Mouse (Mus musculus) thymus, adult 18-20 months (tissue): ENCODE measurements around the gene Fmnl3.
"Not testable (repeated sequence)": the region's sequence is repeated elsewhere in the genome, so short reads cannot be mapped to it uniquely, and the experiment has no call there.

Source experiments
- DNase-seq, 2 experiments: peaks; one replicate each; pipeline ENCODE4 v3.0.0; 2022; ENCODE audit warnings: mixed read lengths in 2 of 2

The Fmnl3 gene

DNA sequence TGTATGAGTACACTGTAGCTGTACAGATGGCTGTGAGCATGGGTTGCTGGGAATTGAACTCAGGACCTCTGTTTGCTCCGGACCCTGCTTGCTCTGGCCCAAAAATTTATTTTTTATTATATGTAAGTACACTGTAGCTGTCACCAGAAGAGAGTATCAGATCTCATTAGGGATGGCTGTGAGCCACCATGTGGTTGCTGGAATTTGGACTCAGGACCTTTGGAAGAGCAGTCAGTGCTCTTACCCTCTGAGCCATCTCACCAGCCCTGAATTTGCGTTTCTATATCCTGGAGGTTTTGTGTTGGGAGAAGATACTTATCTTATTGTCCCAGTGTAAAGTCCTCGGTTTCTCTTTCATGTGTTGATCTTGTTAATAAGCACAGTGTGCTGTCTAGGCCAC is 16.5 kb upstream of the Fmnl3 start:
- no peak for DNase-seq

DNA sequence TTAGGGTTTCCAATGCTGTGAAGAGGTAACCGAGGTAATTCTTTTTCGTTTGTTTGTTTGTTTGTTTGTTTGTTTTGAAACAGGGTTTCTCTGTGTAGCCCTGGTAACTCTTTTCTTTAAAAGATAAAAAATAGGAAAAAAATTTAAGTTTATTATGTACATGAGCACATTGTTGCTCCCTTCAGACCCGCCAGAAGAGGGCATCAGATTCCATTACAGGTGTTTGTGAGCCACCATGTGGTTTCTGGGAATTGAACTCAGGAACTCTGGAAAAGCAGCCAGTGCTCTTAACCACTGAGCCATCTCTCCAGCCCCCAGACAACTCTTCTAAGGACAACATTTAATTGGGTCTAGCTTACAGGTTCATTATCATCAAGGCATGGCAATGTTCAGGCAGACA is 15.8 kb upstream of the Fmnl3 start:
- not testable (repeated sequence) for DNase-seq

DNA sequence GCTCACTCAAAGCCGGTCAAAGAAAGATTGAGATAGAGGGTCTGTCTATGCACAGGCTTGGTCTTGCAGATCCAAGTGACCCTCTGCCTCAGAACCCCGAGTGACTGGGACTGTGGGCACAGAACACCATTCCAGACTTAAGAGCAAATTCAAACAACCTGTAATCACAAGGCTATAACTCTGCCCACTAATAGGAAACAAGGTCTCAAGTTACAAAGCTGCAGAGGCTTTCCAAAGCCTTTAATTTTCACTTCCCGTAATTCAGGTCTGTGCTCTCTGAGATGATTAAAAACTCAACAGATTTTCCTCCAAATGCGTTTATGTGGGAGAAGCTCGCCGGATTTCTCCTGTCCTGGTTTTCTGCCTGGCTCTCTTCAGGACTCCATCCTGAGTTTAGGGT is 13.8 kb upstream of the Fmnl3 start:
- no peak for DNase-seq

DNA sequence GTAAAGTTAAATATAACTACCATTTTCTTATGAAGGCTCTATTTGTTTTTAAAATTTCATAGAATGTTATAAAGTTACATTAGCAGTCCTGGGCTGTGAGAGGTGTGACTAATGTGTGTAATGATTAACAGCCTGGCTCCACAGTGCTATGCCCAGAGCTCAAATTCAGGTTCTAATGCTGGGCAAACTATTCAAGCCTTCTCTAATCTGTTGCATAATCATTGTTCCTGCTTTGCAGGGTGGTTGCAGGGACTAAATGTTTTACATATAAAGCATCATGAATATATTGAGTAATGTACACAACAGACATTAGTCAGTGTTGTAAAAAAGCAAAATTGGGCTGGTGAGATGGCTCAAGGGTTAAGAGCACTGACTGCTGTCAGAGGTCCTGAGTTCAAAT is 12.6 kb upstream of the Fmnl3 start:
- DNase-seq, result no peak

GRCm38 (mm10) chr15:99376240-99376639 is 6.0 kb upstream of the Fmnl3 start:
- no peak for DNase-seq

DNA sequence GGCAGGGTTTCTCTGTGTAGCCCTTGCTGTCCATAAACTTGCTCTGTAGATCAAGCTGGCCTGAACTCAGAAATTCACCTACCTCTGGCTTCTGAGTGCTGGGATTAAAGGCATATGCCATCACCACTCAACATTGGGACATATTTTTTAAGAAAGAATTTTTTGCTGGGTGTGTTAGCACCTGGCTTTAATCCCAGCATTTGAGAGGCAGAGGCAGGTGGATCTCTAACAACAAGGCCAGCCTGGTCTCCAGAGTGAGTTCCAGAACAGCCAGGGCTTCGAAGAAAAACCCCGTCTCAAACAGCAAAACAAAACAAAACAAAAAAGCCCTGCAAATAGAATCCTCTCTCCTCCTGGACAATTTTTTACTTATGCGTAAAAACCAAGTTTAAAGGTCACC is 5.3 kb upstream of the Fmnl3 start:
- no peak for DNase-seq

- no peak for DNase-seq
Observed at GRCm38 (mm10) chr15:99375036-99375435, 4.8 kb upstream of the Fmnl3 start.

GRCm38 (mm10) chr15:99372761-99373160 is 2.5 kb upstream of the Fmnl3 start:
- no peak for DNase-seq

- no peak for DNase-seq
Observed at GRCm38 (mm10) chr15:99371526-99372340, 1.5 kb upstream of the Fmnl3 start.

GRCm38 (mm10) chr15:99369391-99370171 is 701 bp downstream of the Fmnl3 start:
- DNase-seq, result peak in 1 of 2 experiments; percentile 57

DNA sequence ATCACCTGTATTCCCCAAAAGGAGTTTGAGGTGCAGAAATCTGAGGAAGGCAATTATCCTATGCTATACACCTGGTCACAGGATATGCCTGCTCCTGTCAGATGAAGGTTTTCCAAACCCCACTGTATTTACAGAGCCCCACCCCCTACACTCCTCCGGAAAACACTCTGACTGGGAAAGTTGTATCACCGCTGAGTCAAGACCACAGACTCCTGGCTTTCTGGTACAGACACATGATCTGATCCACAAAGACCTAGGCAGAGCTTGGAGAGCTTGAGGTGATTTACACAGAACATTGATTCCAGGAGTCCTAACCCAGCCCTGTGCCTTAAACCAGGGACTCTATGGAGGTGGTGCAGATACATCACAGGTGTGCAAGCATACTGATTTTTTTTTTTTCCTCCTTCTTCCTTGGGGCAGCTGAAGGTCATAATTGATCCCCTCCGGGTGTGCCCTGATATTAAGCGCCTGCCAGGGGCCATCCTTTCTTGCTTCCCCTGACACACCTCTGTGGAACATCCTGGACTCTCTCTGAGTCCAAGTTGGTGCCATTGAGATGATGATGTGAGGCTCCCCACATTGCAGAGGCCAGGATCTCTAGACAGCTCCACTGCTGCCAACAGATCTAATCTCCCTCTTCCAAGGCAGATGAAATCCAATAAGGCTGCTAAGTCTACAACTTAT is 1.6 kb downstream of the Fmnl3 start:
- no peak for DNase-seq

DNA sequence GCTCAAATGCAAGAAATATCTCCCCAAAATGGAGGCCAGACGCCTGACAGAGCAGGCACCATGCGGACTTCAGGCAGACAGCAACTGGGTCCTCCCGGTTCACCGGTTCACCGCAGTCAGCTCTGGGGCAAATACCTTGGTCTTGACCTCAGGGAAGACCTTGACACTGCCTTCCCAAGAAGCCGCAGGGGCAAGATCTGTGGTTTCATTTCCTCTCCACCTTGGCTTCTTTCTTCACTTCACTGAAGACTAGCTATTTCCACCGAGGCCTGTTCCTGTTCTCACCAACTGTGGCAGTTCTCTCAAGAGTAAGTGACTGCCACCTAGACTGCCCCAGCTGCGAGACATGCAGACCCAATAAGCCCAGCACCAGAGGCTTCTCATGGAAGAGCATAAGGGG is 5.4 kb downstream of the Fmnl3 start:
- peak; percentile 35 to 61 for DNase-seq

DNA sequence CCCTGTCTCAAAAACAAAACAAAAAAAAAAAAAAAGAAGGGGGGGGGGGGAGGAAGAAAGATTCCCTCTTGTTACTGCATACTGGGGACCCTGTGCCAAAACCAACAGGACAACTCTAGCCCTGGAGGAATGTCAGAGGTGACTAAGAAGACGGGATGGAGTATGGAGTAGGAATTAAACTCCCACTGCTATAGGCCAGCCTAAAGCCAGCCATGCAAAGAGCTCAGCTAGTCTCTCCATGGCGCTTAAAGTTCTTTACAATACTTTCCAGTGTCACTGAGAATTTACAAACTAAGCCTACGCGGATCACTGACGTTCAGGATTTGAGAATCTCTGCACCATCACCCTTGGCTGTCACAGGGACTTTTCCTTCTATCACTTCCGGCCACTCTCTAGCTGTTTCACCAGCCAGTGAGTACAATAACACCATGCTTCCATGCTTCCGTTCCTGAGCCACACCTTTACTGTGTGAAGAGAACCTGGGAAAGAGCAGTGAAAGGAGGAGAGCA is 6.2 kb downstream of the Fmnl3 start:
- no peak for DNase-seq

DNA sequence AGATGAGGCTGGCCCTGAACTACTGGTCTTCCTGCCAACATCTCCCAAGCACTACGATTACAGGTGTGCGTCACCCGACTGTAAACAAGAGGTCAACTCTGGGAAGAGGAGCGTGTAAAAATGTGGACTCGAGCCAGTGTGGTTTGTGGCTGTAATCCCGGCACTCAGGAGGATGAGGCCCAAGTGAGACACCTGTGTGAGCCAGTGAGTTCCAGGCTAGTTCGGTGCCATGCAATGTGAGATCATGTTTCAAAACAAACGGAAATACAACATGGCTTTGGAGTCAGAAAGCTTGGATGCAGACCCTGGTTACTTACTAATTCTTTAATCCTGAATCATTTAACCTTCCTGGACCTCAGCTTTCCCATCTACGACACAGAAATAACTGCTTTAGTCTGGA is 11.3 kb downstream of the Fmnl3 start:
- no peak for DNase-seq

- DNase-seq, result no peak
Observed at GRCm38 (mm10) chr15:99356462-99356861, 13.8 kb downstream of the Fmnl3 start.

DNA sequence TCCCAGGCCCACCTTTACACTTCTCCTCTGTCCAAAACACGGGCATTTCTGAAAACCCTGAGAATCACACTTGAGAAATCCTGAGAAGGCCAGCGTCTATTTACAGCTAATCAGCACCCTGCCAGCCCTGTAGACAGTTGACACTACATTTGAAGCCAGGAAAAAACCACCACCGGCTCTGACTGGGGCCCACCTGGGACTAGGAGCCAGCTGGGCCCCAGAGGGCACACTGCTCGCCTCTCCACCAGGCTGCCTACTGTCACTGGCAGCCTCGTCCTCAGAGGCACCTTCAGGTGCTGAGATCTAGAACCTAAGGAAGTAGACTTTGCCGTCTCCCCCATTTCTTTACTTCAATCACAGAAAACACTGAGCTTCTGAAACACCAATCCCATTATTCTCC is 14.6 kb downstream of the Fmnl3 start:
- DNase-seq, result peak; percentile 42 to 43

DNA sequence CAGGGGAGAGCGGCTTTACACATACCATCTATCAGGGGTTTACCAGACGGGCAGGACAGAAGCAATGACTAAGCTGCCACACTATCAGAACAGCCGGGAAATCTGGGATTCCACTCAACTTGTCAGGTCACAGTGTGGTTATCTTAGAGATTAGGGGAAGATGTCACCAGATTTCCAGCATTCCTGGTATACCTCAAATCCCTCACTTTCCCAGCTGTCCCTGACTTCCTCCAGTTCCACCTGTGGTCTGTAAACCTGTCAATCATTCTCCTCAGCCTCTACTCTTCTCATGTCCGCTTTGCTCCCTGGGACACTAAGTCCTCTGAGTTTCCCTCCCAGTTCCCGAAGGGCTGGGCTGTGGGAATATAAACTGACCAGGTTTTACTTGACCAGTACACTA is 18.0 kb downstream of the Fmnl3 start:
- no peak for DNase-seq

DNA sequence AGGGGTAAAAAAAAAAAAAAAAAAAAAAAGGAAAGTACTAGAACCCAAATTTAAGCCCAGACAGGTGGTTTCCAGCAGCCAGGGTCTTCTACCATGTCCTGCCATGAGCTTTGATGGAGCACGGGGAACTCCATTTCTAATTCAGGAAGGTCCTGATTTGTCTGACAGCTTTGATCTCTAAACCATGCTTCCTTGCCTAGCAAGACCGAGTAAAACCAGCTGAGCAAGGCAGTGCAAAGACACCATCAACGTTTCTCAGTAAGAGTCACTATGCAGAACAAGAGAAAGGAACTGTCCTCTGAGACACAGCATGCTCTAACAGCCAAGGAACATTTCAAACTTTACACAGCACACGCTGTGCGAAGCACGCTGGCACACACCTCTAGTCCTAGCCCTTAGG is 18.7 kb downstream of the Fmnl3 start:
- DNase-seq, result no peak

- peak in 1 of 2 experiments; percentile 4 for DNase-seq
Observed at GRCm38 (mm10) chr15:99344961-99345360, 25.3 kb downstream of the Fmnl3 start.

DNA sequence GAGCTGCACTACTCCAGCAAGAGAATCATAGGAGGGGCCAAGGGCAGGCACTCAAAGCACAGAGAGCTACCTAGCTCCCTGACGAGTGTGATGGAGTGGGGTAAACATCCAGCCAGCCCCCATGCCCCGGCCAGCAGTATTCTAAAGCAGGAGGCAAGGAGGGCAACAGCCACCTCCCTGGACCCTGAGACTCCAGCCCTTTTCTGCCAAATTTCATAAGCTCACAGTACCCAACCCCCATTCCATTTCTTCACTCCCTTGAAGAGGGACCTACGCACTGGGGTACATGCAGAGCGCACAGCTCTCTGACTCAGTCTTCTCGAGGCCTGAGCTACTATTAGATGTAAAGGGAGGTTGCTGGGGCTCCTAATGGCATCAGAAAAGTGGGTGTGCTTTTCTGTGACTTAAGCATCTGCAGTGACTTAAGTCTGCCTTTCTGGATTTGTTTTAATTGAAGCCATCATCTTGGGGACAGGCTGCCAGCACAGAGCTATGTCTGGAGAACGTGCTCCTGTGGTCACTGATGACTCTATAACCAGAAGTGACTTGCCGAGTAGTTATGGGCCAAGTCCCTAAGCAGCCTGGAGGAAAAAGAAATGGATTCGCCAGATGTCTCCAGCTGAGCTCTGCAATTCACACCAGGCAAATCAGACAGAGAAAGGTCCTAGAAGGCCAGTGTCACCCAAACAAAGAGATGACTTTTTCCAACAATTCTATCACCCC is 26.0 kb downstream of the Fmnl3 start:
- DNase-seq, result peak in 1 of 2 experiments; percentile 2

DNA sequence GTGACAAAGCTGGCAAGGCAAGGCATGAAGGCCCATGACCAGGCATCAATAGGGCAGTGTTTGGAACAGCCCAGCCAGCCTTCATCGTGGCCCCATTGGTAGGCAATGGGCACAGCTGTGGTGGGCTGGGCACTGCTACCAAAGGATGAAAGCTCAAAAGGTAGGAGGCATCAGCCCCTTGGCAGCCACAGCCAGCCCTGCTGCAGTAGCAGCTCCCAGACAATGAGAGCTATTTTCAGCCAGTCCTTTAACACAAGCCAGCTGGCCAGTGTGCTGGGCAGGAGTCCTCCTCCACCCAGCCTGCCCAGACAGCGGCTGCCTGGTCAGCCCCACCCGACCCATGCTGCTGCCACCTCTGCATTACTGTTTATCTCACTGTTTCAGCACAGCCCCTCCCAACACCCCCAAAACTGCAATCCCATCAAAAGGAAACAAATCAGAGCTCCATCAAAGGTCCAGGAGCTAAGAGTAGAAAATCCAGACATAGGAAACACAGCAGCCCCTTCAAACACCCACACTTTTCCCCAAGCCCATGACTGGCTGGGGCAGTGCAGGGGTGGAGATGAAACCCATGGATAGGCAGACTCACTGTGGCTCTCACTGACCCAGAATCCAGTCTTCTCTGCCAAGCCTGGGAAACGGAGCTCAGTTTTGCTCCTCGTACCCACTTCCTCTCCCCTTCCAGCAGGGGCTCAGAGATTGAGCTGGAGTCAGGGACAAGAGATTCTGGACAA is 26.7 kb downstream of the Fmnl3 start:
- DNase-seq, result no peak
